Mouse (Mus musculus) stomach, postnatal 0 days (tissue): ENCODE data around the gene Gon4l.
"Not testable (repeated sequence)": the region's sequence is repeated elsewhere in the genome, so short reads cannot be mapped to it uniquely, and the experiment has no call there.

ENCODE experiments used
- CTCF ChIP-seq: IDR thresholded peaks from 2 replicates; pipeline ENCODE4 v1.5.1; 2016; ENCODE audit warnings: antibody characterized with exemption, low read depth, mild to moderate bottlenecking, moderate library complexity
- EP300 ChIP-seq: optimal IDR thresholded peaks from 2 replicates; pipeline ENCODE3; 2016; ENCODE audit warnings: antibody characterized with exemption

DNA sequence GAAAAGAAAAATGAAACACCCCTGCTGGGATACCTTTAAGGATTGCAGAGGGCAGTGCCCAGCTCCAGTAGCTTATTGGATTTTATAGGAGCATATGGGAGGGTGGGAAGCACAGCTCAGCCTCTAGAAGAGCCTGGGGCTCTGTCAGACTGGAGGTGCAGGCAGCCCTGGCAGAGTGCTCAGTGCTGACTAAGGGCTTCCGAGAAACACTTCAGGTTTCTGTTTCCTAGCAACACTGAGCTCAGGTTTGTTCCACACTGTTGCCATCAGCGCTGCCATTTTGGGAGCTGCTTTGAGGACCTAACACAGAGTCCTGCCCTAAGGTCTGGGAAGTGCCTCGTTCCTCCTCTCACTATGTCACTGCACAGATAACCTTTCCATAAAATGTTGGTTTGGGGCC, 31.7 kb downstream of the Gon4l start:
- not testable (repeated sequence) for TF ChIP-seq CTCF, EP300
